8 mouse cellular contexts compared by ENCODE assay signal in genomic region chr2:163418841-163419345, GRCm38 (mm10). TPM values are rescaled to one million over a fixed set of nuclear protein-coding genes. Genes with fewer than 3 reads are reported as not detected.
DNase-seq lines count a peak whose midpoint lies in the region; ATAC-seq and TF ChIP-seq lines count a peak whose summit lies in the region.

No protein-coding gene starts in this region.

- H3K79me2 ChIP-seq in macrophage (ENCODE audit: inconsistent target): peaks cover 83% of the 10 kb centered on the region

- no peak for DNase-seq in heart, postnatal 25 days (ENCODE audit: low spot score)
- DNase-seq in ES-E14 (ENCODE audit: low read depth, low spot score): no peak
- DNase-seq in intestine, embryonic 14.5 days (ENCODE audit: low spot score): no peak
- DNase-seq in stomach, postnatal 0 days (ENCODE audit: low spot score): peak; percentile 69
- DNase-seq in adrenal gland, postnatal 36 days: no peak

- no peaks in the 10 kb centered on the region for H3K36me3 ChIP-seq in heart, embryonic 11.5 days (ENCODE audit: control insufficient read depth, insufficient read depth, low read length)
- H3K36me3 ChIP-seq in ES-E14 (ENCODE audit: control insufficient read depth, insufficient read depth, low read length, poor library complexity, severe bottlenecking) (peaks cover 6% of the 10 kb centered on the region; the same call in 1 of the 2 replicates), macrophage (ENCODE audit: inconsistent target) (peaks cover 9% of the 10 kb centered on the region)
- peaks cover 13% of the 10 kb centered on the region for H3K36me3 ChIP-seq in embryonic facial prominence, embryonic 15.5 days
- peaks cover 14% of the 10 kb centered on the region for H3K36me3 ChIP-seq in intestine, embryonic 14.5 days (ENCODE audit: control insufficient read depth, insufficient read depth, low read length)
- H3K36me3 ChIP-seq in stomach, postnatal 0 days (ENCODE audit: control insufficient read depth, insufficient read depth, low read length): peaks cover 5% of the 10 kb centered on the region; the same call in 1 of the 2 replicates

- no peak for TF ChIP-seq CTCF in stomach, postnatal 0 days (IDR thresholded peaks at IDR 0.05; ENCODE audit: low read depth)

- WGBS in heart, embryonic 11.5 days (ENCODE audit: insufficient replicate concordance): 0% methylated on average over 48 of the region's 50 CpGs
- WGBS in embryonic facial prominence, embryonic 15.5 days: under 1% methylated on average over 27 of the region's 50 CpGs
- WGBS in intestine, embryonic 14.5 days: 0% methylated on average over 32 of the region's 50 CpGs
- WGBS in macrophage (ENCODE audit: missing documents): 0% methylated on average over 50 of the region's 50 CpGs
- WGBS in stomach, postnatal 0 days: under 1% methylated on average over 46 of the region's 50 CpGs

- H3K9ac ChIP-seq in heart, embryonic 11.5 days (ENCODE audit: low read depth, low read length): peak overlapping the region; percentile 94
- peak overlapping the region; percentile 87 for H3K9ac ChIP-seq in ES-E14 (ENCODE audit: insufficient read depth, low read depth, low read length, poor library complexity, severe bottlenecking)
- peak overlapping the region; percentile 94 for H3K9ac ChIP-seq in embryonic facial prominence, embryonic 15.5 days
- peak overlapping the region; percentile 93 for H3K9ac ChIP-seq in intestine, embryonic 14.5 days (ENCODE audit: low read length)
- peak overlapping the region; percentile 89 for H3K9ac ChIP-seq in stomach, postnatal 0 days (ENCODE audit: low read length)

- peak overlapping the region; percentile 97 for H3K4me3 ChIP-seq in heart, embryonic 11.5 days (ENCODE audit: low read depth, low read length)
- peak overlapping the region; percentile 83 to 99 for H3K4me3 ChIP-seq in ES-E14 (ENCODE audit: insufficient read depth in 1 of 2, low read depth in 1 of 2, low read length in 2 of 2, poor library complexity in 1 of 2, severe bottlenecking in 1 of 2)
- peak overlapping the region; percentile 97 for H3K4me3 ChIP-seq in embryonic facial prominence, embryonic 15.5 days (replicated peaks)
- H3K4me3 ChIP-seq in intestine, embryonic 14.5 days (ENCODE audit: low read depth, low read length): peak overlapping the region; percentile 99
- H3K4me3 ChIP-seq in macrophage (ENCODE audit: inconsistent target): peak overlapping the region; percentile 82
- H3K4me3 ChIP-seq in stomach, postnatal 0 days (ENCODE audit: low read depth, low read length): peak overlapping the region; percentile 97

- no peak for TF ChIP-seq EP300 in stomach, postnatal 0 days (optimal IDR thresholded peaks at IDR 0.05)

- peak; percentile 54 for ATAC-seq in heart, embryonic 11.5 days (replicated peaks; ENCODE audit: insufficient number of reproducible peaks, low FRiP score, low TSS enrichment)
- peak; percentile 34; the same call in 1 of the 2 replicates for ATAC-seq in embryonic facial prominence, embryonic 15.5 days (ENCODE audit: insufficient number of reproducible peaks, low FRiP score, low TSS enrichment, low read depth)
- ATAC-seq in intestine, embryonic 14.5 days (replicated peaks; ENCODE audit: low FRiP score, low TSS enrichment, low read depth): peak; percentile 17
- ATAC-seq in stomach, postnatal 0 days (ENCODE audit: low FRiP score, low TSS enrichment): no peak; the same call in 1 of the 2 replicates

- H3K27me3 ChIP-seq in heart, embryonic 11.5 days (ENCODE audit: control insufficient read depth, insufficient read depth, low read length): no peaks in the 10 kb centered on the region
- no peaks in the 10 kb centered on the region for H3K27me3 ChIP-seq in embryonic facial prominence, embryonic 15.5 days
- H3K27me3 ChIP-seq in intestine, embryonic 14.5 days (replicated peaks; ENCODE audit: control insufficient read depth, insufficient read depth, low read length): no peaks in the 10 kb centered on the region
- no peaks in the 10 kb centered on the region for H3K27me3 ChIP-seq in stomach, postnatal 0 days (ENCODE audit: control insufficient read depth, insufficient read depth, low read length)

- H3K4me2 ChIP-seq in heart, embryonic 11.5 days: peak overlapping the region; percentile 79
- peak overlapping the region; percentile 73 for H3K4me2 ChIP-seq in embryonic facial prominence, embryonic 15.5 days (replicated peaks)
- H3K4me2 ChIP-seq in intestine, embryonic 14.5 days (ENCODE audit: low read length): peak overlapping the region; percentile 78
- peak overlapping the region; percentile 51 for H3K4me2 ChIP-seq in stomach, postnatal 0 days (replicated peaks; ENCODE audit: low read depth)

- no peaks in the 10 kb centered on the region for H3K9me3 ChIP-seq in heart, embryonic 11.5 days (replicated peaks; ENCODE audit: control insufficient read depth, low read length)
- no peaks in the 10 kb centered on the region for H3K9me3 ChIP-seq in ES-E14 (ENCODE audit: control insufficient read depth, insufficient read depth, low read depth, low read length)
- no peaks in the 10 kb centered on the region for H3K9me3 ChIP-seq in embryonic facial prominence, embryonic 15.5 days (replicated peaks)
- H3K9me3 ChIP-seq in intestine, embryonic 14.5 days (ENCODE audit: control insufficient read depth, low read length): no peaks in the 10 kb centered on the region
- no peaks in the 10 kb centered on the region for H3K9me3 ChIP-seq in stomach, postnatal 0 days (ENCODE audit: control insufficient read depth, low read length)

- intact Hi-C loops in heart, postnatal 25 days (cut with DNase I): loop anchor here (2.0 kb wide), 1 partner anchor 54 kb away; the partner anchor contains the start of gene Fitm2

- H3K27ac ChIP-seq in heart, embryonic 11.5 days (ENCODE audit: low read depth, low read length): peak overlapping the region; percentile 89
- H3K27ac ChIP-seq in ES-E14 (ENCODE audit: insufficient read depth, low read depth, low read length, poor library complexity, severe bottlenecking) (peak overlapping the region; percentile 54), macrophage (peak overlapping the region; percentile 90)
- H3K27ac ChIP-seq in embryonic facial prominence, embryonic 15.5 days (replicated peaks): peak overlapping the region; percentile 86
- peak overlapping the region; percentile 73 for H3K27ac ChIP-seq in intestine, embryonic 14.5 days (ENCODE audit: low read depth)
- H3K27ac ChIP-seq in stomach, postnatal 0 days (replicated peaks): peak overlapping the region; percentile 91

- H3K4me1 ChIP-seq in heart, embryonic 11.5 days (ENCODE audit: control insufficient read depth, insufficient read depth, low read length): peaks cover 13% of the 10 kb centered on the region
- peaks cover 0 to 5% of the 10 kb centered on the region in 2 experiments; a peak in 1 of 4 replicates for H3K4me1 ChIP-seq in ES-E14 (ENCODE audit: control insufficient read depth in 2 of 2, insufficient read depth in 2 of 2, low read length in 2 of 2, poor library complexity in 1 of 2)
- H3K4me1 ChIP-seq in embryonic facial prominence, embryonic 15.5 days: peaks cover 24% of the 10 kb centered on the region
- peaks cover 16% of the 10 kb centered on the region for H3K4me1 ChIP-seq in intestine, embryonic 14.5 days (replicated peaks; ENCODE audit: control insufficient read depth, insufficient read depth, low read length)
- H3K4me1 ChIP-seq in stomach, postnatal 0 days (replicated peaks; ENCODE audit: control insufficient read depth, insufficient read depth): peaks cover 3% of the 10 kb centered on the region; the same call in 1 of the 2 replicates

- in situ Hi-C loops in ES-E14 (cut with MboI; ENCODE audit: low sequenced_read_pairs in 2 of 2, unreplicated experiment in 2 of 2): no loop called here

RNA-seq across cellular contexts. Expression of gene Oser1, which starts 5.6 kb away (rescaled TPM):
- 60.8 and 64.1 TPM in 2 replicates for polyA plus RNA-seq in heart, embryonic 11.5 days (2014; fragmentation: Nextera tagmentation; extraction: Ambion mirVana)
- 10 to 100 TPM; 21.0 to 21.6 TPM for total RNA-seq in heart, postnatal 25 days (2021)
- 31.5 and 42.0 TPM in 2 replicates for total RNA-seq in ES-E14 (2012; rRNA removed)
- polyA plus RNA-seq in embryonic facial prominence, embryonic 15.5 days (2015; fragmentation: Nextera tagmentation; extraction: Ambion mirVana): 86.8 and 91.4 TPM in 2 replicates
- 88.9 and 97.7 TPM in 2 replicates for polyA plus RNA-seq in intestine, embryonic 14.5 days (2014; fragmentation: Nextera tagmentation; extraction: Ambion mirVana)
- total RNA-seq in macrophage (2018; cell fraction: chromatin; rRNA removed): 10 to 100 TPM; 25.3 to 59.8 (median 30.5) TPM
- 10 to 100 TPM; 32.8 to 66.5 (median 42.2) TPM for total RNA-seq in macrophage (2018; cell fraction: cytosol; rRNA removed)
- total RNA-seq in macrophage (2018; cell fraction: nucleus; rRNA removed): 10 to 100 TPM; 31.1 to 56.1 (median 42.5) TPM
- 49.3 to 58.0 TPM (median 55.1 TPM) in 3 replicates for polyA plus RNA-seq in macrophage (2018)
- polyA plus RNA-seq in stomach, postnatal 0 days (2015; fragmentation: Nextera tagmentation; extraction: Ambion mirVana): 79.8 and 81.4 TPM in 2 replicates
- 10 to 100 TPM; 37.2 to 43.4 TPM for total RNA-seq in adrenal gland, postnatal 36 days (2021)

RNA-seq across cellular contexts. Expression of gene Gdap1l1, which starts 19.4 kb away (rescaled TPM):
- polyA plus RNA-seq in heart, embryonic 11.5 days (2014; fragmentation: Nextera tagmentation; extraction: Ambion mirVana): 0.31 and 0.64 TPM in 2 replicates
- not detected for total RNA-seq in heart, postnatal 25 days (2021)
- 1.1 and 3.1 TPM in 2 replicates for total RNA-seq in ES-E14 (2012; rRNA removed)
- polyA plus RNA-seq in embryonic facial prominence, embryonic 15.5 days (2015; fragmentation: Nextera tagmentation; extraction: Ambion mirVana): 3.2 and 3.9 TPM in 2 replicates
- polyA plus RNA-seq in intestine, embryonic 14.5 days (2014; fragmentation: Nextera tagmentation; extraction: Ambion mirVana): 9.7 and 13.2 TPM in 2 replicates
- under 1 TPM in 6 of 26 experiments, not detected in 20; 0.49 to 0.99 (median 0.68) TPM for total RNA-seq in macrophage (2018; cell fraction: chromatin; rRNA removed)
- 1 to 10 TPM in 5 of 26 experiments, under 1 TPM in 19, not detected in 2; 0.07 to 2.1 (median 0.63) TPM for total RNA-seq in macrophage (2018; cell fraction: cytosol; rRNA removed)
- 1 to 10 TPM in 1 of 26 experiments, under 1 TPM in 7, not detected in 18; 0.41 to 1.3 (median 0.83) TPM for total RNA-seq in macrophage (2018; cell fraction: nucleus; rRNA removed)
- polyA plus RNA-seq in macrophage (2018): 0.63 to 2.4 TPM (median 1.1 TPM) in 3 replicates
- polyA plus RNA-seq in stomach, postnatal 0 days (2015; fragmentation: Nextera tagmentation; extraction: Ambion mirVana): 1.9 and 2.7 TPM in 2 replicates
- total RNA-seq in adrenal gland, postnatal 36 days (2021): 1 to 10 TPM; 2.8 to 3.1 TPM

RNA-seq across cellular contexts. Expression of gene Jph2, which starts 21.1 kb away (rescaled TPM):
- polyA plus RNA-seq in heart, embryonic 11.5 days (2014; fragmentation: Nextera tagmentation; extraction: Ambion mirVana): 19.5 and 22.7 TPM in 2 replicates
- 100 to 1,000 TPM; 374 to 418 TPM for total RNA-seq in heart, postnatal 25 days (2021)
- 3.0 and 7.7 TPM in 2 replicates for total RNA-seq in ES-E14 (2012; rRNA removed)
- 3.7 and 5.0 TPM in 2 replicates for polyA plus RNA-seq in embryonic facial prominence, embryonic 15.5 days (2015; fragmentation: Nextera tagmentation; extraction: Ambion mirVana)
- polyA plus RNA-seq in intestine, embryonic 14.5 days (2014; fragmentation: Nextera tagmentation; extraction: Ambion mirVana): 5.6 and 5.9 TPM in 2 replicates
- total RNA-seq in macrophage (2018; cell fraction: chromatin; rRNA removed): under 1 TPM in 1 of 26 experiments, not detected in 25; 0.76 TPM
- under 1 TPM in 1 of 26 experiments, not detected in 25; 0.04 TPM for total RNA-seq in macrophage (2018; cell fraction: cytosol; rRNA removed)
- not detected for total RNA-seq in macrophage (2018; cell fraction: nucleus; rRNA removed)
- not detected in 3 replicates for polyA plus RNA-seq in macrophage (2018)
- polyA plus RNA-seq in stomach, postnatal 0 days (2015; fragmentation: Nextera tagmentation; extraction: Ambion mirVana): 13.6 and 13.9 TPM in 2 replicates
- 1 to 10 TPM; 3.4 to 5.3 TPM for total RNA-seq in adrenal gland, postnatal 36 days (2021)

RNA-seq across cellular contexts. Expression of gene Fitm2, which starts 53.5 kb away (rescaled TPM):
- 11.6 and 14.6 TPM in 2 replicates for polyA plus RNA-seq in heart, embryonic 11.5 days (2014; fragmentation: Nextera tagmentation; extraction: Ambion mirVana)
- 100 to 1,000 TPM; 174 to 182 TPM for total RNA-seq in heart, postnatal 25 days (2021)
- total RNA-seq in ES-E14 (2012; rRNA removed): 23.4 and 29.8 TPM in 2 replicates
- polyA plus RNA-seq in embryonic facial prominence, embryonic 15.5 days (2015; fragmentation: Nextera tagmentation; extraction: Ambion mirVana): 11.6 and 12.1 TPM in 2 replicates
- polyA plus RNA-seq in intestine, embryonic 14.5 days (2014; fragmentation: Nextera tagmentation; extraction: Ambion mirVana): 10.7 and 11.6 TPM in 2 replicates
- total RNA-seq in macrophage (2018; cell fraction: chromatin; rRNA removed): 1 to 10 TPM in 12 of 26 experiments, under 1 TPM in 12, not detected in 2; 0.25 to 4.1 (median 0.97) TPM
- 1 to 10 TPM in 25 of 26 experiments, under 1 TPM in 1; 0.81 to 3.8 (median 2.5) TPM for total RNA-seq in macrophage (2018; cell fraction: cytosol; rRNA removed)
- 1 to 10 TPM in 25 of 26 experiments, under 1 TPM in 1; 0.86 to 6.8 (median 2.2) TPM for total RNA-seq in macrophage (2018; cell fraction: nucleus; rRNA removed)
- polyA plus RNA-seq in macrophage (2018): 1.3 to 3.6 TPM (median 2.1 TPM) in 3 replicates
- 11.2 TPM in 2 replicates for polyA plus RNA-seq in stomach, postnatal 0 days (2015; fragmentation: Nextera tagmentation; extraction: Ambion mirVana)
- 10 to 100 TPM; 83.6 to 87.8 TPM for total RNA-seq in adrenal gland, postnatal 36 days (2021)
